Mouse (Mus musculus): Measurements from ENCODE around the gene Angel2.
A peak's percentile ranks its signal among the peaks of the same experiment; 100 is the strongest.

Gene Angel2

GRCm38 (mm10) chr1:190989437-190990082, 64.6 kb downstream of the Angel2 start:
- no peak for DNase-seq

DNA sequence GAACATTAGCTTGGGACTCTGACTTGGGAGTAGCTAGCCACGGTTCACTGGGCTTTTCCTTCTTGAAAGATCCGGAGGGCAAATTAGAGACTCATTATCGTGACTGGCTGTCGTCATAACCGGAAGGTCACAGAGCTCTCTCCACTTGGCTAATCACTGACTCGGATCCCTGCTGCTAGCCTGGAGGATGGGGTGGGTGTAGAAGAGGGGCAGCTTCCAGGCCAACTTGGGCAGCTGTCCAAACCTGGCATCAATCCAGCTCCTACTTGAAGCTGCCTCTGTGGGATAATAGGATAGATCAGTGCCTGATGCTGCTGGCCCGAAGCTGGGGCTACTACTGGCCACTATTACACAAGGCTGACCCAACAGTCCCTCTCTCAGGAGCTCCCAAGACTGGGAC, 70.6 kb downstream of the Angel2 start:
- DNase-seq = peak; percentile 36 to 67

- DNase-seq = no peak
Measured at GRCm38 (mm10) chr1:190996346-190996877, 71.5 kb downstream of the Angel2 start.

Measured in cerebellum, postnatal 25 days (tissue).